Mouse (Mus musculus): ENCODE measurements around the gene Tmpo. TPM values are rescaled to one million over a fixed set of nuclear protein-coding genes. Genes with fewer than 3 reads are reported as not detected.

Tmpo gene
- polyA plus RNA-seq, 1 experiment from 2014 or later: 401 TPM

GRCm38 (mm10) chr10:91122646-91123045, 58.5 kb downstream of the Tmpo start:
- Histone ChIP-seq H3K4me3 (ENCODE audit: low read depth, low read length) (peak overlapping the region; percentile 97), H3K27me3 (ENCODE audit: control insufficient read depth, insufficient read depth, low read length) (no peaks in the 10 kb centered on the region), H3K4me1 (ENCODE audit: control insufficient read depth, insufficient read depth, low read length) (no peaks in the 10 kb centered on the region), H3K36me3 (replicated peaks; ENCODE audit: control insufficient read depth, insufficient read depth, low read depth, low read length) (peaks cover 13% of the 10 kb centered on the region), H3K9me3 (replicated peaks; ENCODE audit: control insufficient read depth, low read length) (no peaks in the 10 kb centered on the region), H3K27ac (replicated peaks; ENCODE audit: low read depth, low read length) (no peak overlapping the region), H3K9ac (replicated peaks; ENCODE audit: low read length) (no peak overlapping the region), H3K4me2 (ENCODE audit: low read depth, low read length) (peak overlapping the region; percentile 64)
- WGBS: 45% methylated on average over 6 of the region's 6 CpGs
- no peak for ATAC-seq (replicated peaks; ENCODE audit: insufficient number of reproducible peaks, low FRiP score, low TSS enrichment, low read depth)
- DNase-seq (ENCODE audit: low spot score): no peak

GRCm38 (mm10) chr10:91116958-91117357, 64.2 kb downstream of the Tmpo start:
- peaks cover 37% of the 10 kb centered on the region for H3K36me3 ChIP-seq (replicated peaks; ENCODE audit: control insufficient read depth, insufficient read depth, low read depth, low read length)
- no peak overlapping the region for H3K4me3 ChIP-seq (ENCODE audit: low read depth, low read length)
- no peak overlapping the region for H3K4me2 ChIP-seq (ENCODE audit: low read depth, low read length)
- ATAC-seq (replicated peaks; ENCODE audit: insufficient number of reproducible peaks, low FRiP score, low TSS enrichment, low read depth) (no peak), DNase-seq (ENCODE audit: low spot score) (no peak)
- no peaks in the 10 kb centered on the region for H3K9me3 ChIP-seq (replicated peaks; ENCODE audit: control insufficient read depth, low read length)
- no peaks in the 10 kb centered on the region for H3K4me1 ChIP-seq (ENCODE audit: control insufficient read depth, insufficient read depth, low read length)
- no peak overlapping the region for H3K27ac ChIP-seq (replicated peaks; ENCODE audit: low read depth, low read length)
- no peak overlapping the region for H3K9ac ChIP-seq (replicated peaks; ENCODE audit: low read length)
- no peaks in the 10 kb centered on the region for H3K27me3 ChIP-seq (ENCODE audit: control insufficient read depth, insufficient read depth, low read length)
- WGBS: 97% methylated on average over 12 of the region's 12 CpGs

- H3K36me3 ChIP-seq (replicated peaks; ENCODE audit: control insufficient read depth, insufficient read depth, low read depth, low read length): peaks cover 13% of the 10 kb centered on the region
- no peaks in the 10 kb centered on the region for H3K9me3 ChIP-seq (replicated peaks; ENCODE audit: control insufficient read depth, low read length)
- no peak for ATAC-seq (replicated peaks; ENCODE audit: insufficient number of reproducible peaks, low FRiP score, low TSS enrichment, low read depth)
- DNase-seq (ENCODE audit: low spot score): no peak
- 78% methylated on average over 4 of the region's 4 CpGs for WGBS
- no peak overlapping the region for H3K27ac ChIP-seq (replicated peaks; ENCODE audit: low read depth, low read length)
- H3K4me3 ChIP-seq (ENCODE audit: low read depth, low read length): no peak overlapping the region
- no peak overlapping the region for H3K9ac ChIP-seq (replicated peaks; ENCODE audit: low read length)
- H3K4me2 ChIP-seq (ENCODE audit: low read depth, low read length): no peak overlapping the region
- H3K27me3 ChIP-seq (ENCODE audit: control insufficient read depth, insufficient read depth, low read length): no peaks in the 10 kb centered on the region
- no peaks in the 10 kb centered on the region for H3K4me1 ChIP-seq (ENCODE audit: control insufficient read depth, insufficient read depth, low read length)
Observed at GRCm38 (mm10) chr10:91109841-91110240, 71.3 kb downstream of the Tmpo start.

DNA sequence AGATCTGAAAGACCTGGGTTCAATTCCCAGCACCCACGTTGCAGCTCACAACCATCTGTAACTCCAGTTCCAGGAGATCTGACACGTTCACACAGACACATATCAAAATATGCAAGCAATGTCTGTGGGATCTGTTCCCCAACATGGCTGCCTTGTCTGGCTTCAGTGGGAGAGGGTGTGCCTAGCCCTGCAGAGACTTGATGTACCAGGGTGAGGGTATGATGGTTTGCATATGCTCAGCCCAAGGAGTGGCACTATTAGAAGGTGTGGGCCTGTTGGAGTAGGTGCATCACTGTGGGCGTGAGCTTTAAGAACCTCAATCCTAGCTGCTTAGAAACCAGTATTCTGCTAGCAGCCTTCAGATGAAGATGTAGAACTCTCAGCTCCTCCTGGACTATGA, 75.1 kb downstream of the Tmpo start:
- Histone ChIP-seq H3K9me3 (replicated peaks; ENCODE audit: control insufficient read depth, low read length) (no peaks in the 10 kb centered on the region), H3K27ac (replicated peaks; ENCODE audit: low read depth, low read length) (no peak overlapping the region), H3K4me3 (ENCODE audit: low read depth, low read length) (no peak overlapping the region), H3K4me1 (ENCODE audit: control insufficient read depth, insufficient read depth, low read length) (no peaks in the 10 kb centered on the region), H3K36me3 (replicated peaks; ENCODE audit: control insufficient read depth, insufficient read depth, low read depth, low read length) (no peaks in the 10 kb centered on the region), H3K4me2 (ENCODE audit: low read depth, low read length) (no peak overlapping the region), H3K27me3 (ENCODE audit: control insufficient read depth, insufficient read depth, low read length) (no peaks in the 10 kb centered on the region), H3K9ac (replicated peaks; ENCODE audit: low read length) (no peak overlapping the region)
- 79% methylated on average over 3 of the region's 3 CpGs for WGBS
- DNase-seq (ENCODE audit: low spot score) (no peak), ATAC-seq (replicated peaks; ENCODE audit: insufficient number of reproducible peaks, low FRiP score, low TSS enrichment, low read depth) (no peak)

- no peaks in the 10 kb centered on the region for H3K9me3 ChIP-seq (replicated peaks; ENCODE audit: control insufficient read depth, low read length)
- H3K4me3 ChIP-seq (ENCODE audit: low read depth, low read length): no peak overlapping the region
- DNase-seq (ENCODE audit: low spot score) (no peak), ATAC-seq (replicated peaks; ENCODE audit: insufficient number of reproducible peaks, low FRiP score, low TSS enrichment, low read depth) (no peak)
- no peak overlapping the region for H3K27ac ChIP-seq (replicated peaks; ENCODE audit: low read depth, low read length)
- H3K4me2 ChIP-seq (ENCODE audit: low read depth, low read length): no peak overlapping the region
- H3K36me3 ChIP-seq (replicated peaks; ENCODE audit: control insufficient read depth, insufficient read depth, low read depth, low read length): no peaks in the 10 kb centered on the region
- no peaks in the 10 kb centered on the region for H3K4me1 ChIP-seq (ENCODE audit: control insufficient read depth, insufficient read depth, low read length)
- no peak overlapping the region for H3K9ac ChIP-seq (replicated peaks; ENCODE audit: low read length)
- no peaks in the 10 kb centered on the region for H3K27me3 ChIP-seq (ENCODE audit: control insufficient read depth, insufficient read depth, low read length)
- WGBS: 92% methylated on average over 14 of the region's 14 CpGs
Observed at GRCm38 (mm10) chr10:91102799-91103590, 78.1 kb downstream of the Tmpo start.

DNA sequence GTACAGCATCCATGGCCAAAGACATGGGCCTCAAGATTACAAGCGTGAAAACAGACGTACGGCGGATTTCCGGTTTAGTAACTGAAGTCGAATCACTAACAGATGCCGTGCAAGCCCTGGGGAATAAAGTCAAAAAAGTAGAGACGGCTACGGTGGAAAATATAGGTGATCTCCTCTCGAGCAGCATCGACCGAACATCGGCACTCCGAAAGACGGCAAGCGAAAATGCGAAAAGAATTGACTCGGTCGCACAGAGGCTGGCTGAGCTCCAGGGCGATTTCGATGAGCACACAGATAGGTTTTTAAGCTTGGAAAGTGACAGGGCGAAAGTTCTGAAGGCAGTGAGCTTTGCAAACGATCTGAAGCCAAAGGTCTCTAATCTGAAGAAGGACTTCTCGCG, 79.2 kb downstream of the Tmpo start:
- no peaks in the 10 kb centered on the region for H3K4me1 ChIP-seq (ENCODE audit: control insufficient read depth, insufficient read depth, low read length)
- 91% methylated on average over 25 of the region's 25 CpGs for WGBS
- no peak overlapping the region for H3K9ac ChIP-seq (replicated peaks; ENCODE audit: low read length)
- no peak overlapping the region for H3K27ac ChIP-seq (replicated peaks; ENCODE audit: low read depth, low read length)
- H3K27me3 ChIP-seq (ENCODE audit: control insufficient read depth, insufficient read depth, low read length): no peaks in the 10 kb centered on the region
- no peak overlapping the region for H3K4me3 ChIP-seq (ENCODE audit: low read depth, low read length)
- H3K9me3 ChIP-seq (replicated peaks; ENCODE audit: control insufficient read depth, low read length): no peaks in the 10 kb centered on the region
- no peaks in the 10 kb centered on the region for H3K36me3 ChIP-seq (replicated peaks; ENCODE audit: control insufficient read depth, insufficient read depth, low read depth, low read length)
- ATAC-seq (replicated peaks; ENCODE audit: insufficient number of reproducible peaks, low FRiP score, low TSS enrichment, low read depth) (no peak), DNase-seq (ENCODE audit: low spot score) (peak; percentile 21)
- no peak overlapping the region for H3K4me2 ChIP-seq (ENCODE audit: low read depth, low read length)

DNA sequence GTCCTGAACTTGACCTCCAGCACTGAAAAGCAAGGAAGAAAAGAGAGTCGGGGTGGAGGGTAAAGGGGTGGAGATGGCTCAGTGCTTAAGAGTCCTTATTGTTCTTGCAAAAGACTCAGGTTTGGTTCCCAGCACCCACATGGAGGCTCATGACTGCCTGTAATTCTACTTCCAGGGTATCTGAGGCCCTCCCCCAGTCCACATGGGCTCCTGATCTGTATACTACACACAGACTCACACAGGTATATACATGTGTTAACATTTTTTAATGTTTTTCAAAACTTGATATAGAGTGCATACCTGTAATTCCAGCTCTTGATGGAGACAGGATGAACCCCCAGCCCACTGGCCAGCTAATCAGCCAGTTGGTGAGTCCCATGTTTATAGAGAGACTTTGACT, 81.0 kb downstream of the Tmpo start:
- no peaks in the 10 kb centered on the region for H3K27me3 ChIP-seq (ENCODE audit: control insufficient read depth, insufficient read depth, low read length)
- no peaks in the 10 kb centered on the region for H3K36me3 ChIP-seq (replicated peaks; ENCODE audit: control insufficient read depth, insufficient read depth, low read depth, low read length)
- H3K9me3 ChIP-seq (replicated peaks; ENCODE audit: control insufficient read depth, low read length): no peaks in the 10 kb centered on the region
- no peak for ATAC-seq (replicated peaks; ENCODE audit: insufficient number of reproducible peaks, low FRiP score, low TSS enrichment, low read depth)
- no peak overlapping the region for H3K27ac ChIP-seq (replicated peaks; ENCODE audit: low read depth, low read length)
- H3K4me1 ChIP-seq (ENCODE audit: control insufficient read depth, insufficient read depth, low read length): no peaks in the 10 kb centered on the region
- no peak for DNase-seq (ENCODE audit: low spot score)
- 75% methylated on average over 1 of the region's 1 CpGs for WGBS
- no peak overlapping the region for H3K4me3 ChIP-seq (ENCODE audit: low read depth, low read length)
- H3K9ac ChIP-seq (replicated peaks; ENCODE audit: low read length): no peak overlapping the region
- no peak overlapping the region for H3K4me2 ChIP-seq (ENCODE audit: low read depth, low read length)

DNA sequence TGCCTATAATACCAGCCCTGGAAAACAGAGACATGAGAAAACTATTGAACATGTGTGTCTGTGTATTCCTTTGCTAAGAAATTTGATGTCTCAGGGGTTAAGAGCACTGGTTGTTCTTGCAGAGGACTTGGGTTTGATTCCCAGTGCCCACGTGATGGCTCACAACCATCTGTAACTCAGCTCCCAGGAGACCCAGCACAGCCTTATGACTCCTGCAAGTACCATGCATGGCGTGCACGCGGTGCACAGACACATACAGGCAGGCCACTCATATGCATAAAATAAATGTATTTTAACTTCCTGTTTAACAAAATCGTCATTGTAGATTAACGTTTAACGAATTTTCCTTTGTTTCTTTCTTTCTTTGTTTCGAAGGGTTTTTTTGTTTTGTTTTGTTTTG, 83.1 kb downstream of the Tmpo start:
- Histone ChIP-seq H3K4me3 (ENCODE audit: low read depth, low read length) (no peak overlapping the region), H3K4me2 (ENCODE audit: low read depth, low read length) (no peak overlapping the region), H3K36me3 (replicated peaks; ENCODE audit: control insufficient read depth, insufficient read depth, low read depth, low read length) (no peaks in the 10 kb centered on the region), H3K9me3 (replicated peaks; ENCODE audit: control insufficient read depth, low read length) (no peaks in the 10 kb centered on the region), H3K27ac (replicated peaks; ENCODE audit: low read depth, low read length) (no peak overlapping the region), H3K4me1 (ENCODE audit: control insufficient read depth, insufficient read depth, low read length) (no peaks in the 10 kb centered on the region), H3K27me3 (ENCODE audit: control insufficient read depth, insufficient read depth, low read length) (no peaks in the 10 kb centered on the region), H3K9ac (replicated peaks; ENCODE audit: low read length) (no peak overlapping the region)
- WGBS: 92% methylated on average over 8 of the region's 8 CpGs
- ATAC-seq (replicated peaks; ENCODE audit: insufficient number of reproducible peaks, low FRiP score, low TSS enrichment, low read depth) (no peak), DNase-seq (ENCODE audit: low spot score) (no peak)

All from embryonic facial prominence, embryonic 11.5 days (tissue).